Mouse (Mus musculus) olfactory bulb, adult 2 months (tissue): Measurements from ENCODE around the gene Dennd6b.

Experiments
- CTCF ChIP-seq: fragments of 200-500 bp; IDR thresholded peaks from 2 replicates; pipeline ENCODE4 v1.5.1; 2012; ENCODE audit warnings: low read depth, mild to moderate bottlenecking, low read length, moderate library complexity; ENCODE audit not compliant: insufficient read depth
- POLR2A ChIP-seq: fragments of 200-500 bp; IDR thresholded peaks from 2 replicates; pipeline ENCODE4 v1.6.1; 2012; ENCODE audit warnings: mild to moderate bottlenecking, low read depth, low read length, moderate library complexity; ENCODE audit not compliant: insufficient read depth

DNA sequence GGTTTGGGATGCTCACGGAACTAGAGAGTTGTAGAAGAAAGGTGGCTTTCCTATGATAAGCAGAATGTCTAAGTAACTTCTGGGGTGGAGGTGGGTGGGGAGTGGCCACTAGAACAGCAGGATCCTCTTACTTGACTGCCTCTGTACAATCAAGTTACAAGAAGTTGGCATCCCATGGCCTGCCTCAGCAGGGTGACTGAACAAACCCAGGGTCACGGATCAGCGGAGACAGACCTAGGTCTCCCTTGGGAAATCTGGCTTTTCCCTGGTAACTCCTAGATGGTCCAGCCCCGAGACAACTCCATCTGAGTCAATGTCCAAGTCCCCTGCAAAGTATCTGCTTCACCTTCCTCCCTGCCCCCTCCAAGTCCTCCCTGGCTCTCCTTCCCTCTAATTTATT, 48.4 kb downstream of the Dennd6b start:
- no peak for TF ChIP-seq CTCF
- no peak for TF ChIP-seq POLR2A
